Mouse (Mus musculus) myocyte (in vitro differentiated cells): ENCODE data around the gene Agtrap. TPM values are rescaled to one million over a fixed set of nuclear protein-coding genes. Genes with fewer than 3 reads are reported as not detected.

Experiments
- H3K27me3 ChIP-seq: one replicate; pipeline ENCODE4 v1.6.1; 2011; ENCODE audit not compliant: control insufficient read depth, insufficient read depth, insufficient read length
- H3K36me3 ChIP-seq: one replicate; pipeline ENCODE4 v1.6.1; 2011; ENCODE audit not compliant: control insufficient read depth, insufficient read depth
- H3K4me2 ChIP-seq: one replicate; pipeline ENCODE4 v1.6.1; 2011; ENCODE audit warnings: low read depth, control low read depth
- H3K4me3 ChIP-seq: one replicate; pipeline ENCODE4 v1.5.1; 2011; ENCODE audit warnings: mild to moderate bottlenecking, control low read depth, moderate library complexity
- H3K79me2 ChIP-seq: one replicate; pipeline ENCODE4 v1.6.1; 2011; ENCODE audit not compliant: control insufficient read depth, insufficient read depth
- H3ac ChIP-seq: one replicate; pipeline ENCODE4 v1.6.1; 2011; ENCODE audit not compliant: control insufficient read depth, insufficient read length
- CEBPB ChIP-seq: IDR thresholded peaks from 2 replicates; pipeline ENCODE4 v1.6.1; 2011; ENCODE audit warnings: mild to moderate bottlenecking, moderate library complexity; ENCODE audit not compliant: poor library complexity, insufficient read depth, severe bottlenecking
- E2F4 ChIP-seq: IDR thresholded peaks from one replicate; pipeline ENCODE4 v1.6.1; 2011; ENCODE audit warnings: mild to moderate bottlenecking, control low read depth, moderate library complexity; ENCODE audit not compliant: insufficient read depth
- MAX ChIP-seq: IDR thresholded peaks from one replicate; pipeline ENCODE4 v1.6.1; 2011; ENCODE audit warnings: low read depth, mild to moderate bottlenecking, control low read depth
- MYOD1 ChIP-seq, 3 experiments: IDR thresholded peaks; one replicate each; pipeline ENCODE4 v1.6.1; 2011; ENCODE audit warnings: control low read depth in 2 of 3, low read depth in 2 of 3, mild to moderate bottlenecking in 2 of 3, moderate library complexity in 1 of 3; ENCODE audit not compliant: insufficient read length in 2 of 3, control insufficient read depth in 1 of 3
- MYOG ChIP-seq, 3 experiments: IDR thresholded peaks; one replicate each; pipeline ENCODE4 v1.6.1; 2011; ENCODE audit warnings: control low read depth in 2 of 3, low read depth in 2 of 3, mild to moderate bottlenecking in 2 of 3; ENCODE audit not compliant: insufficient read length in 2 of 3, control insufficient read depth in 1 of 3, insufficient read depth in 1 of 3
- POLR2A ChIP-seq: IDR thresholded peaks from one replicate; pipeline ENCODE4 v1.6.1; 2011; ENCODE audit warnings: low read depth, mild to moderate bottlenecking, control low read depth, moderate library complexity; ENCODE audit not compliant: insufficient read length
- POLR2AphosphoS2 ChIP-seq: IDR thresholded peaks from one replicate; pipeline ENCODE4 v1.6.1; 2011; ENCODE audit warnings: low read depth, control low read depth; ENCODE audit not compliant: insufficient read length
- REST ChIP-seq: IDR thresholded peaks from one replicate; pipeline ENCODE4 v1.6.1; 2011; ENCODE audit warnings: mild to moderate bottlenecking, control low read depth, moderate library complexity; ENCODE audit not compliant: insufficient read depth, insufficient read length
- SRF ChIP-seq: IDR thresholded peaks from one replicate; pipeline ENCODE4 v1.6.1; 2011; ENCODE audit warnings: low read depth; ENCODE audit not compliant: control insufficient read depth, insufficient read length
- TCF12 ChIP-seq: IDR thresholded peaks from one replicate; pipeline ENCODE4 v1.6.1; 2011; ENCODE audit warnings: mild to moderate bottlenecking, control low read depth; ENCODE audit not compliant: poor library complexity, insufficient read depth, severe bottlenecking
- TCF3 ChIP-seq: IDR thresholded peaks from one replicate; pipeline ENCODE4 v1.6.1; 2011; ENCODE audit warnings: low read depth, control low read depth; ENCODE audit not compliant: insufficient read length
- USF1 ChIP-seq: IDR thresholded peaks from one replicate; pipeline ENCODE4 v1.6.1; 2011; ENCODE audit warnings: low read depth, mild to moderate bottlenecking, control low read depth, moderate library complexity
- polyA plus RNA-seq: library from polyadenylated mRNA; unstranded; fragments of >200 nt; fragmentation: generic; extraction: Trizol; gene quantifications from one replicate; pipeline ENCODE4 v1.2.1, GENCODE M21; 2012; ENCODE audit warnings: missing spikeins

Gene Agtrap
- polyA plus RNA-seq, 1 experiment, result 10.9 TPM

DNA sequence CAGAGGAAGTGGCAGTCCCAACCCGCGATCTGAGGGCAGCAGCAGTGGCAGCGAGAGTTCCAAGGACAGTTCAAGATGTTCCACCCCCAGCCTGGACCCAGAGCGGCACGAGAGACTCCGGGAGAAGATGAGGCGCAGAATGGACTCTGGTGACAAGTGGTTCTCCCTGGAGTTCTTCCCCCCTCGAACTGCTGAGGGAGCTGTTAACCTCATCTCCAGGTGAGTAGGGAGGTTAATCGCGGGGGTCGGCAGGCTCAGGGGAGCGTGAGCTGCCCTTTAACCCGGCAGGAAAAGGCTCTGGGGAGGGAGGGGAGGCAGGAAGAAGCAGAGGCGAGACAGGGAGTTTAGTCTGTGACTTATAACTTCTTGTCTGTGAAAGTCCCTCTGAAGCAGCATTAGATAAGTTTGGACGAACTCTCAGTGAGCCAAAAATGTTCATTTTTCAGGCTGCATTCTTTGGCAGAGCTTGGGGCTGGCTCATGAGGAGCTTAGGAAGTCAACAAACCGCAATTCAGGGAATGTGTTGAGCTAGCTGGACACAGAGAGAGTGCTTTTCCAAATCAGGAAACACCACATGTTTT is 46.1 kb downstream of the Agtrap start:
- Histone ChIP-seq H3K79me2 (peaks cover 43% of the 10 kb centered on the region), H3K27me3 (no peaks in the 10 kb centered on the region), H3K36me3 (peaks cover 22% of the 10 kb centered on the region), H3K4me2 (peak overlapping the region; percentile 94), H3ac (no peak overlapping the region), H3K4me3 (peak overlapping the region; percentile 88)
- TF ChIP-seq MYOD1 (IDR thresholded peaks at IDR 0.05; ENCODE audit: control insufficient read depth in 1 of 3, insufficient read length in 2 of 3, low read depth in 2 of 3), result peak in 1 of 3 experiments; percentile 3
- no peak for TF ChIP-seq REST

DNA sequence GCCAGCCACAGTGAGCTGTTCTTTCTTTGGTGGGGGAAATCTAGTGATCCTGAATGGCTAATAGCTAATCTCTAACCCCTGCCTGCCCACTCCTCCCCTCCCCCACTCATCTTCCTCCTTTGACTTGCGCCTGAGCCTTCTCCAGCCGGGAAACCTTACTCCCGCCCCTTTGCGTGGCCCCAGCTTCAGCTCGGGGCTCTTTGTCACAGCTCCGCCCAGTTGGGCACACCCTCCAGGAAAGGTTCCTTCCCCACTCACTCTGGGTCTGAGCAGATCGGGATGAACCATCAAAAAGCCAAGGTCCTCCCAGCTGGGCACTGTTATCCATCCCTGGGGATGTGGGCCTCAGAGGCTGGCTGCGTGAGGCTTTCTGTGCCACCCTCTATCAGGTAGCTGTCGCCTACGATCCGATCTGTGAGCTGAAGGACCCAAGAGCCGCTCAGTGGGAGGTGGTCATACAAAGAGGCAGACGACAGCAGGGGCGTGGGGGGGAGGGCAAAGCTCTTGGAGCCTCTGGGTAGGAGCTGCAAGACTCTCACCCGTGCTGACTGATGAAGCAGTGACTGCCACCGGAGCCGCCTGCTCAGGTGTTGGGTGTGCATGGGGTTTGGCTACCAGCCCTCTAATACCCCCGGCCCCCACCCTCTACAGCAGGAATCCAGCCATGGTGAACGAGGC is 46.8 kb downstream of the Agtrap start:
- peak overlapping the region; percentile 94 for H3K4me2 ChIP-seq
- peaks cover 45% of the 10 kb centered on the region for H3K79me2 ChIP-seq
- TF ChIP-seq MAX (no peak), POLR2AphosphoS2 (peak; percentile 6)
- H3K27me3 ChIP-seq, result no peaks in the 10 kb centered on the region
- peak overlapping the region; percentile 71 for H3ac ChIP-seq
- peak overlapping the region; percentile 88 for H3K4me3 ChIP-seq
- H3K36me3 ChIP-seq, result peaks cover 22% of the 10 kb centered on the region

DNA sequence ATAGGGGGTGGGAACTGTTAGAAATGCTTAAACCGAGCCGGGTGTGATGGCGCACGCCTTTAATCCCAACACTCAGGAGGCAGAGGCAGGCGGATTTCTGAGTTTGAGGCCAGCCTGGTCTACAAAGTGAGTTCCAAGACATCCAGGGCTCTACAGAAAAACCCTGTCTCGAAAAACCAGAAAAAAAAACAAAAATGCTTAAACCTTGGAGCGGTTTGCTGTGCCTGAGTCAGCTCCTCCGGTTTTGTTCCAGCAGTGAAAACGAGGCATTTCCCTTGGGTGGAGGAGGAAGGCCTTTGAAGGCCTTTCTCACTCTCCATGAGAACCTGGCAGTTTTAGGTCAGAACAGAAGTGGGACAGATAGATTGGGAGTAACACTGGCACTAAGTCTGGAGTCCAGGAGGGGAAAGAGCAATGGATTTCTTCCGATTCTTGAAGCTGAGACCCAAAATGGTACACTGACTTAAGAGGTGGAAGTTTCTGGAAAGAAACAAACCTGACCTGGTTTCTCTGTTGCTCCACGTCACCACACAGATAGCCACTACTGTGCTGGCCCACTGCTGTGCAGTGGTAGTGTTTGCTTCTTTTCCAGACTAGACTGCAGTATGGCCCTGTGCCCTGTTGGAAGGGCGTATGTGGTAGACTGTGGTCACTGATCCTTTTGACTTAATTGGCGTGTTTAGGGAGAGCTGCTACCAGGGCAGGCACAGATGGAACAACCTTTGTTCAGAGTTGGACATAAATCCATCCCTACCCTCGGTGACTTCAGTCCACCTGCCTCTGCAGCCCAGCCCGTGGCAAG is 47.6 kb downstream of the Agtrap start:
- peak overlapping the region; percentile 88 for H3K4me3 ChIP-seq
- TF ChIP-seq POLR2AphosphoS2 (peak; percentile 1), MAX (no peak)
- H3K27me3 ChIP-seq, result no peaks in the 10 kb centered on the region
- H3K79me2 ChIP-seq, result peaks cover 47% of the 10 kb centered on the region
- peak overlapping the region; percentile 71 for H3ac ChIP-seq
- H3K4me2 ChIP-seq, result peak overlapping the region; percentile 94
- H3K36me3 ChIP-seq, result peaks cover 19% of the 10 kb centered on the region

DNA sequence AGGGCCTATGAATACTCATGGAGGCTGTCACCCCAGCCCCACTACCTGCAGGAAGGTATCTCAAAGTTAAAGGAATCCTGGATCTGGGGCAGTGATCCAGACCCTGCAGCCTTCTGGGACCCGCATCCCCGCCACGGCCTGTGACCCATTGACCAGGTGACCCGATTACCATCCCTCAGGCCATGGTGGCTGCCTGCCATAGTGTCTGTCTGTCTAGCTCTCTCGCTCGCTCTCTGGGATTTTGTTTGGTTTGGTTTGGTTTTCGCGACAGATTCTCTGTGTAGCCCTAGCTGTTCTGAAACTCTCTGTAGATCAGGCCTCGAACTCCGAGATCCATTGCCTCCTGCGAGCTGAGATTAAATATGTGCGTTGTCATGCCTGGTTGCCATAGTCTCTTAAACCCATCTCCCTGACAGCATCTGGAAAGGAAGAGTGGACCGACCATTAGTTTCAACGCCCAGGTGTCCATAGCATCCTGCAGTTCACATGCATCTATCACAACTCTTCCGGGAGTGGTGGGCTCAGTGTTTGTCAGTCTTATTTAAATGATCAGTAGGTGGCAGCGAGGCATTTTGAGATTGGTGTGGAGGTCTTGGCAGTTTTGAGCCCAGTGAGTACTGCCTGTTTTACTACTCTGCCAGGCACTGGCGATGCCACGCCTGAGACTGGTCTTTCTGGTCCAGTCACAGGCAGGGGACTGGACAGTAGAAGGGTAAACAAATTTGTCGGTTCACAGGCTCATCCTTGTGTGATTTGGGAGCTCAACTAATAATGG is 48.4 kb downstream of the Agtrap start:
- TF ChIP-seq MAX (no peak), SRF (no peak), POLR2A (peak; percentile 34), TCF3 (no peak), USF1 (no peak), MYOG (IDR thresholded peaks at IDR 0.05; ENCODE audit: control insufficient read depth in 1 of 3, insufficient read depth in 1 of 3, insufficient read length in 2 of 3, low read depth in 2 of 3) (no peak)
- no peaks in the 10 kb centered on the region for H3K27me3 ChIP-seq
- H3K79me2 ChIP-seq, result peaks cover 47% of the 10 kb centered on the region
- H3K36me3 ChIP-seq, result peaks cover 15% of the 10 kb centered on the region
- peak overlapping the region; percentile 94 for H3K4me2 ChIP-seq
- H3K4me3 ChIP-seq, result peak overlapping the region; percentile 88
- H3ac ChIP-seq, result peak overlapping the region; percentile 71

DNA sequence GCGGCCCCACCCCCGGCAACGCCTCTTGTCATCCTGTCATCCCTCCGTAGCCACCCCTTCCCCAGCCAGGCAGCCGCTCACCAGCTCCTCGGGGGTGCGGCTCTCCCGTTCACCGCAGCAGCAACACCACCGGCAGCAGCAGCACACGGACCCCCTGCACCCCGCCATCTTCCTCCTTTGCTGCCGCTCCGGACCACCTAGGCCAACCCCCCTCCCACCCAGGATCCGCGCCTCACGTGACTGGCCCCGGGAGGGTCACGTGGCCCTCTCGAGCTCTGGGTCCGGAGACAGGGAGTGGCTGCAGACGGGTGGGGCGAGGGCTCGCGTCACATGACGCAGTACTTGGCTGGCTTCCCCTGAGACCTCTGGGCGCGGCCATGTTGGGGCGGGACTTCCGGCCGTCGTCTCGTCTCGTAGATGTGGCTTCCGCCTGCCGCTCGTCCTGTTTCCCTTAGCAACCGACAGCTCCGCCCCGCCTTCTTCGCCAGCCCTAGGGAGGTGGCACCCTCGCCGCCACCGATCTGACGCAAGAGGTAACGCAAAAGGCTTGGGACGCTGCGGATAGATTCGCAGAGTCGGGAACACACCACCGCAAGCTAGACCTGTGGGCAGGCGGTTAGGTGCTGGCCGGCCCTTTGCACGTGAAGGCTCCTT is 49.1 kb downstream of the Agtrap start, which contains the start of the genes Clcn6 and Mthfr:
Gene Clcn6 (minus strand): TSS at position 222 of the 654 bp plus-strand sequence.
Gene Mthfr (plus strand): TSS at position 478 of the 654 bp plus-strand sequence.
- H3K36me3 ChIP-seq, result peaks cover 11% of the 10 kb centered on the region
- H3ac ChIP-seq, result peak within 1 kb of the TSS; percentile 71
- peaks cover 47% of the 10 kb centered on the region for H3K79me2 ChIP-seq
- no peak for TF ChIP-seq SRF
- TF ChIP-seq POLR2AphosphoS2, result peak; percentile 99
- no peak for TF ChIP-seq E2F4
- no peak for TF ChIP-seq TCF3
- TF ChIP-seq MAX, result no peak
- no peak for TF ChIP-seq TCF12
- peak in 1 of 3 experiments; percentile 12 for TF ChIP-seq MYOG (IDR thresholded peaks at IDR 0.05; ENCODE audit: control insufficient read depth in 1 of 3, insufficient read depth in 1 of 3, insufficient read length in 2 of 3, low read depth in 2 of 3)
- no peak for TF ChIP-seq MYOD1 (IDR thresholded peaks at IDR 0.05; ENCODE audit: control insufficient read depth in 1 of 3, insufficient read length in 2 of 3, low read depth in 2 of 3)
- TF ChIP-seq USF1, result peak; percentile 100
- TF ChIP-seq REST, result no peak
- TF ChIP-seq CEBPB, result peak; percentile 80
- TF ChIP-seq POLR2A, result peak; percentile 98
- H3K4me3 ChIP-seq, result peak within 1 kb of the TSS; percentile 88
- H3K4me2 ChIP-seq, result peak within 1 kb of the TSS; percentile 94
- H3K27me3 ChIP-seq, result no peaks in the 10 kb centered on the region
